Mouse (Mus musculus): Measurements from ENCODE around the gene Nosip.

- TF ChIP-seq POLR2A (IDR thresholded peaks at IDR 0.05; ENCODE audit: extremely low read depth, insufficient read depth, low read length) (no peak), CTCF (IDR thresholded peaks at IDR 0.05; ENCODE audit: low read depth, low read length) (no peak)
These were observed 5.3 kb upstream of the Nosip start for GRCm38 (mm10) chr7:45056972-45057348.
